Mouse (Mus musculus) neural tube, embryonic 11.5 days (tissue): ENCODE data around the gene Map4. TPM values are rescaled to one million over a fixed set of nuclear protein-coding genes. Genes with fewer than 3 reads are reported as not detected.

Source experiments
- ATAC-seq: fragments of 200-750 bp; cut with Nextera tagmentation; 2 replicates; pipeline ENCODE4 v1.8.0; 2017; ENCODE audit warnings: moderate number of reproducible peaks, mild to moderate bottlenecking, moderate TSS enrichment, moderate library complexity; ENCODE audit not compliant: insufficient read depth, low FRiP score, low TSS enrichment
- DNase-seq: peaks from one replicate; pipeline ENCODE4 v3.0.0-alpha.2; 2015; ENCODE audit warnings: low spot score
- H3K27ac ChIP-seq: fragments of 300-500 bp; sonication (generic); 2 replicates; pipeline ENCODE4 v1.5.1; 2014; ENCODE audit warnings: low read depth, mild to moderate bottlenecking, low read length
- H3K27me3 ChIP-seq: fragments of 300-500 bp; sonication (generic); 2 replicates; pipeline ENCODE4 v1.6.1; 2014; ENCODE audit warnings: mild to moderate bottlenecking, low read length, mixed read lengths; ENCODE audit not compliant: control insufficient read depth, insufficient read depth
- H3K36me3 ChIP-seq: fragments of 300-500 bp; sonication (generic); 2 replicates; pipeline ENCODE4 v1.6.1; 2014; ENCODE audit warnings: mild to moderate bottlenecking, low read length, moderate library complexity, mixed read lengths; ENCODE audit not compliant: control insufficient read depth, insufficient read depth
- H3K4me1 ChIP-seq: fragments of 300-500 bp; sonication (generic); 2 replicates; pipeline ENCODE4 v1.6.1; 2014; ENCODE audit warnings: low read length, mixed read lengths; ENCODE audit not compliant: control insufficient read depth, insufficient read depth
- H3K4me2 ChIP-seq: fragments of 300-500 bp; sonication (generic); 2 replicates; pipeline ENCODE4 v1.6.1; 2014; ENCODE audit warnings: low read depth, mild to moderate bottlenecking, moderate library complexity
- H3K4me3 ChIP-seq: fragments of 300-500 bp; sonication (generic); 2 replicates; pipeline ENCODE4 v1.5.1; 2014; ENCODE audit warnings: low read depth, low read length
- H3K9ac ChIP-seq: fragments of 300-500 bp; sonication (generic); 2 replicates; pipeline ENCODE4 v1.6.1; 2014; ENCODE audit warnings: mild to moderate bottlenecking, low read length
- H3K9me3 ChIP-seq: fragments of 300-500 bp; sonication (generic); 2 replicates; pipeline ENCODE4 v1.6.1; 2016; ENCODE audit warnings: low read length; ENCODE audit not compliant: control insufficient read depth
- WGBS: fragments of 180-500 bp; shearing (Covaris S2); extraction: QIAGEN DNeasy Blood & Tissue Kit; methylation state at CpG from one replicate; pipeline ENCODE4 v1.1.7; 2014; 5-methylcytosine and 5-hydroxymethylcytosine counted together
- polyA plus RNA-seq: library from polyadenylated mRNA; unstranded; fragments of >200 nt; fragmentation: Nextera tagmentation; extraction: Ambion mirVana; gene quantifications from 2 replicates; pipeline ENCODE4 v1.2.1, GENCODE M21; 2014

The Map4 gene
- polyA plus RNA-seq, 1 experiment from 2014 or later: 129 TPM

GRCm38 (mm10) chr9:109898027-109898426 is 33.2 kb upstream of the Map4 start:
- 48% methylated on average over 2 of the region's 2 CpGs for WGBS
- ATAC-seq: no peak
- no peak overlapping the region for H3K4me3 ChIP-seq

GRCm38 (mm10) chr9:109899361-109899760 is 31.9 kb upstream of the Map4 start:
- H3K4me3 ChIP-seq: no peak overlapping the region
- no peak overlapping the region for H3K9ac ChIP-seq
- no peaks in the 10 kb centered on the region for H3K4me1 ChIP-seq
- H3K36me3 ChIP-seq: no peaks in the 10 kb centered on the region
- H3K27me3 ChIP-seq: no peaks in the 10 kb centered on the region
- no peak for DNase-seq
- H3K9me3 ChIP-seq: no peaks in the 10 kb centered on the region
- H3K27ac ChIP-seq: no peak overlapping the region
- ATAC-seq: no peak
- 48% methylated on average over 9 of the region's 15 CpGs for WGBS
- H3K4me2 ChIP-seq: no peak overlapping the region

More at GRCm38 (mm10) chr9:109898027-109898426, 33.2 kb upstream of the Map4 start:
- H3K9ac ChIP-seq: no peak overlapping the region
- DNase-seq: no peak
- H3K27ac ChIP-seq: no peak overlapping the region
- H3K4me1 ChIP-seq: no peaks in the 10 kb centered on the region
- H3K27me3 ChIP-seq: no peaks in the 10 kb centered on the region
- no peaks in the 10 kb centered on the region for H3K9me3 ChIP-seq
- no peaks in the 10 kb centered on the region for H3K36me3 ChIP-seq
- no peak overlapping the region for H3K4me2 ChIP-seq

- Histone ChIP-seq H3K9me3 (no peaks in the 10 kb centered on the region), H3K4me3 (no peak overlapping the region), H3K36me3 (no peaks in the 10 kb centered on the region), H3K4me2 (no peak overlapping the region), H3K27ac (no peak overlapping the region), H3K9ac (no peak overlapping the region), H3K27me3 (no peaks in the 10 kb centered on the region), H3K4me1 (no peaks in the 10 kb centered on the region)
- no peak for ATAC-seq
- 75% methylated on average over 8 of the region's 8 CpGs for WGBS
- DNase-seq: no peak
These were observed 31.5 kb upstream of the Map4 start for GRCm38 (mm10) chr9:109899774-109900173.

- Histone ChIP-seq H3K9ac (no peak overlapping the region), H3K27me3 (no peaks in the 10 kb centered on the region), H3K4me2 (no peak overlapping the region), H3K36me3 (no peaks in the 10 kb centered on the region), H3K4me3 (no peak overlapping the region), H3K27ac (no peak overlapping the region), H3K9me3 (no peaks in the 10 kb centered on the region), H3K4me1 (no peaks in the 10 kb centered on the region)
- ATAC-seq (no peak), DNase-seq (no peak)
- WGBS: 91% methylated on average over 3 of the region's 3 CpGs
These were observed 30.7 kb upstream of the Map4 start for GRCm38 (mm10) chr9:109900604-109901003.

- no peaks in the 10 kb centered on the region for H3K36me3 ChIP-seq
- no peaks in the 10 kb centered on the region for H3K9me3 ChIP-seq
- H3K4me3 ChIP-seq: no peak overlapping the region
- ATAC-seq (no peak), DNase-seq (no peak)
- no peaks in the 10 kb centered on the region for H3K4me1 ChIP-seq
- 65% methylated on average over 4 of the region's 4 CpGs for WGBS
- H3K9ac ChIP-seq: no peak overlapping the region
- H3K4me2 ChIP-seq: no peak overlapping the region
- H3K27ac ChIP-seq: no peak overlapping the region
- no peaks in the 10 kb centered on the region for H3K27me3 ChIP-seq
These were observed 29.0 kb upstream of the Map4 start for GRCm38 (mm10) chr9:109902246-109902645.

GRCm38 (mm10) chr9:109902740-109903139 is 28.5 kb upstream of the Map4 start:
- Histone ChIP-seq H3K36me3 (no peaks in the 10 kb centered on the region), H3K9ac (no peak overlapping the region), H3K27ac (no peak overlapping the region), H3K9me3 (no peaks in the 10 kb centered on the region), H3K4me3 (no peak overlapping the region), H3K4me1 (no peaks in the 10 kb centered on the region), H3K27me3 (no peaks in the 10 kb centered on the region), H3K4me2 (no peak overlapping the region)
- ATAC-seq: no peak
- WGBS: 70% methylated on average over 5 of the region's 5 CpGs
- no peak for DNase-seq

- H3K9ac ChIP-seq: no peak overlapping the region
- no peak overlapping the region for H3K4me2 ChIP-seq
- no peak overlapping the region for H3K27ac ChIP-seq
- no peaks in the 10 kb centered on the region for H3K27me3 ChIP-seq
- 68% methylated on average over 8 of the region's 8 CpGs for WGBS
- no peaks in the 10 kb centered on the region for H3K9me3 ChIP-seq
- H3K36me3 ChIP-seq: no peaks in the 10 kb centered on the region
- DNase-seq: no peak
- no peak overlapping the region for H3K4me3 ChIP-seq
- no peaks in the 10 kb centered on the region for H3K4me1 ChIP-seq
- no peak for ATAC-seq
These were observed 24.0 kb upstream of the Map4 start for GRCm38 (mm10) chr9:109907300-109907699.

GRCm38 (mm10) chr9:109907774-109908465 is 23.3 kb upstream of the Map4 start:
- ATAC-seq: no peak
- Histone ChIP-seq H3K4me2 (no peak overlapping the region), H3K9me3 (no peaks in the 10 kb centered on the region), H3K27me3 (no peaks in the 10 kb centered on the region), H3K9ac (no peak overlapping the region), H3K27ac (no peak overlapping the region), H3K36me3 (no peaks in the 10 kb centered on the region), H3K4me1 (no peaks in the 10 kb centered on the region), H3K4me3 (no peak overlapping the region)
- WGBS: 80% methylated on average over 6 of the region's 6 CpGs
- DNase-seq: no peak

- ATAC-seq (no peak), DNase-seq (no peak)
- no peak overlapping the region for H3K9ac ChIP-seq
- no peak overlapping the region for H3K4me2 ChIP-seq
- H3K27me3 ChIP-seq: no peaks in the 10 kb centered on the region
- H3K4me3 ChIP-seq: no peak overlapping the region
- 68% methylated on average over 8 of the region's 8 CpGs for WGBS
- H3K4me1 ChIP-seq: no peaks in the 10 kb centered on the region
- H3K36me3 ChIP-seq: no peaks in the 10 kb centered on the region
- no peaks in the 10 kb centered on the region for H3K9me3 ChIP-seq
- H3K27ac ChIP-seq: no peak overlapping the region
These were observed 22.2 kb upstream of the Map4 start for GRCm38 (mm10) chr9:109909102-109909501.
